9 mouse cellular contexts compared by ENCODE assay signal in the genomic region with DNA sequence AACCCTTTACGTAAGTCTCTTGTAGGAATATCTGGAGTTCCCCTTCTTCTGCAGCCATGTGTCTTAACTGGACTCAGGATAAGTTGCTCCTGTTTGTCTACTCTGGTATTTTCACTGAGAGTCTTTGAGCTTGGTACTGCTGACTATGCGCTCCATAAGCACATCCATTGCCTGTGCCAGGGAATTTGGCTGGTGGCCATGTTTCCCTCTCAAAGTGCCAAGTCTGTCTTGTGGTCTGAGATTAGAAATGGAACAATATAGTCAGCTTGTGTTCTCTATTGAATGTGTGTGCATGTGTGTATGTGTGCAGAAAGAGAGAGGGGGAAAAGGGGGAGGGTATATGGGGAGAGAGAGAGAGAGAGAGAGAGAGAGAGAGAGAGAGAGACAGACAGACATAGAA.
DNase-seq lines count a peak whose midpoint lies in the region; ATAC-seq lines count a peak whose summit lies in the region.
"Had no signal": no experiment of that assay in that cellular context is flagged by ENCODE, and none has a peak within 500 bp of the region (broad histone marks: within the 10 kb centered on the region; RNA-seq: fewer than 3 reads in every experiment).

No protein-coding gene starts in this region.

- no peaks in the 10 kb centered on the region for H3K27me3 ChIP-seq in embryonic facial prominence, embryonic 14.5 days (replicated peaks; ENCODE audit: control insufficient read depth, insufficient read depth, low read length)
- no peaks in the 10 kb centered on the region for H3K27me3 ChIP-seq in embryonic facial prominence, embryonic 10.5 days (replicated peaks; ENCODE audit: low read depth, poor library complexity, severe bottlenecking)
- no peaks in the 10 kb centered on the region for H3K27me3 ChIP-seq in midbrain, embryonic 15.5 days (replicated peaks)
- no peaks in the 10 kb centered on the region for H3K27me3 ChIP-seq in midbrain, embryonic 10.5 days (ENCODE audit: low read depth, poor library complexity, severe bottlenecking)

- DNase-seq in embryonic facial prominence, embryonic 14.5 days (ENCODE audit: low spot score): peak; percentile 42
- DNase-seq in embryonic facial prominence, embryonic 10.5 days (ENCODE audit: low spot score): no peak
- no peak for DNase-seq in midbrain, embryonic 10.5 days (ENCODE audit: low spot score)
- DNase-seq in layer of hippocampus, adult 8-10 months (ENCODE audit: low spot score in 2 of 2): peak; percentile 71 to 89
- DNase-seq in skeletal muscle tissue, adult 2 months (ENCODE audit: low read depth, low spot score): peak; percentile 10
- no peak for DNase-seq in urinary bladder, adult 2 months (ENCODE audit: low spot score)

- H3K36me3 ChIP-seq in embryonic facial prominence, embryonic 14.5 days (ENCODE audit: control insufficient read depth, insufficient read depth, low read length): no peaks in the 10 kb centered on the region
- H3K36me3 ChIP-seq in embryonic facial prominence, embryonic 10.5 days (replicated peaks): no peaks in the 10 kb centered on the region
- H3K36me3 ChIP-seq in midbrain, embryonic 15.5 days (replicated peaks): no peaks in the 10 kb centered on the region
- H3K36me3 ChIP-seq in midbrain, embryonic 10.5 days: no peaks in the 10 kb centered on the region

- H3K27ac ChIP-seq in embryonic facial prominence, embryonic 14.5 days (replicated peaks; ENCODE audit: low read depth, low read length): no peak overlapping the region
- H3K27ac ChIP-seq in embryonic facial prominence, embryonic 10.5 days (replicated peaks): no peak overlapping the region
- no peak overlapping the region for H3K27ac ChIP-seq in midbrain, embryonic 15.5 days
- no peak overlapping the region for H3K27ac ChIP-seq in midbrain, embryonic 10.5 days (replicated peaks)

- H3K9me3 ChIP-seq in embryonic facial prominence, embryonic 14.5 days (ENCODE audit: control insufficient read depth, low read length): no peaks in the 10 kb centered on the region
- H3K9me3 ChIP-seq in embryonic facial prominence, embryonic 10.5 days: no peaks in the 10 kb centered on the region
- no peaks in the 10 kb centered on the region for H3K9me3 ChIP-seq in midbrain, embryonic 15.5 days
- H3K9me3 ChIP-seq in midbrain, embryonic 10.5 days (replicated peaks): no peaks in the 10 kb centered on the region

- WGBS in embryonic facial prominence, embryonic 14.5 days: 82% methylated on average over 2 of the region's 2 CpGs
- 99% methylated on average over 2 of the region's 2 CpGs for WGBS in embryonic facial prominence, embryonic 10.5 days
- 70% methylated on average over 2 of the region's 2 CpGs for WGBS in midbrain, embryonic 15.5 days
- 95% methylated on average over 2 of the region's 2 CpGs for WGBS in midbrain, embryonic 10.5 days

- H3K9ac ChIP-seq in embryonic facial prominence, embryonic 14.5 days (ENCODE audit: low read depth, low read length): no peak overlapping the region
- H3K9ac ChIP-seq in midbrain, embryonic 15.5 days: no peak overlapping the region

- 0 out of 2 replicates have a peak, but pooled peaks have one; percentile 30 for ATAC-seq in embryonic facial prominence, embryonic 14.5 days (ENCODE audit: low read depth)
- 0 out of 2 replicates have a peak, but pooled peaks have one; percentile 39 for ATAC-seq in midbrain, embryonic 15.5 days (replicated peaks)
- no peak for ATAC-seq in CD4-positive, CD25-positive, alpha-beta regulatory T cell, adult 4 months

- no peak overlapping the region for H3K4me2 ChIP-seq in embryonic facial prominence, embryonic 14.5 days (ENCODE audit: low read depth, low read length)
- H3K4me2 ChIP-seq in midbrain, embryonic 15.5 days: no peak overlapping the region

- no peaks in the 10 kb centered on the region for H3K4me1 ChIP-seq in embryonic facial prominence, embryonic 14.5 days (ENCODE audit: control insufficient read depth, insufficient read depth, low read length)
- no peaks in the 10 kb centered on the region for H3K4me1 ChIP-seq in embryonic facial prominence, embryonic 10.5 days
- H3K4me1 ChIP-seq in midbrain, embryonic 15.5 days: no peaks in the 10 kb centered on the region
- no peaks in the 10 kb centered on the region for H3K4me1 ChIP-seq in midbrain, embryonic 10.5 days

- H3K4me3 ChIP-seq in embryonic facial prominence, embryonic 14.5 days (ENCODE audit: low read depth, low read length): no peak overlapping the region
- no peak overlapping the region for H3K4me3 ChIP-seq in embryonic facial prominence, embryonic 10.5 days
- no peak overlapping the region for H3K4me3 ChIP-seq in midbrain, embryonic 15.5 days
- H3K4me3 ChIP-seq in midbrain, embryonic 10.5 days: no peak overlapping the region
- H3K4me3 ChIP-seq: erythroblast, embryonic 14.5 days had no signal

Comparison
In these comparisons a context has a peak if more than half of its experiments do, and no peak if none do; other contexts are left out.
1. DNase-seq: peak in embryonic facial prominence, embryonic 14.5 days (single experiment), layer of hippocampus, adult 8-10 months (2 of 2) and skeletal muscle tissue, adult 2 months (single experiment); none in embryonic facial prominence, embryonic 10.5 days (single experiment), midbrain, embryonic 10.5 days (single experiment) and urinary bladder, adult 2 months (single experiment).